8 mouse cellular contexts compared by ENCODE assay signal in genomic region chr2:35906174-35906798, GRCm38 (mm10).
DNase-seq lines count a peak whose midpoint lies in the region; ATAC-seq and TF ChIP-seq lines count a peak whose summit lies in the region.

No protein-coding gene starts in this region.

- 25% methylated on average over 11 of the region's 11 CpGs for WGBS in hindbrain, embryonic 11.5 days
- 10% methylated on average over 11 of the region's 11 CpGs for WGBS in lung, postnatal 0 days

- no peak overlapping the region for H3K4me3 ChIP-seq in hindbrain, embryonic 11.5 days (ENCODE audit: low read depth, low read length)
- no peak overlapping the region for H3K4me3 ChIP-seq in lung, postnatal 0 days (ENCODE audit: low read depth, low read length)

- no peaks in the 10 kb centered on the region for H3K9me3 ChIP-seq in hindbrain, embryonic 11.5 days (ENCODE audit: control insufficient read depth, low read length)
- no peaks in the 10 kb centered on the region for H3K9me3 ChIP-seq in lung, postnatal 0 days (ENCODE audit: low read length)

- ATAC-seq in hindbrain, embryonic 11.5 days (ENCODE audit: low FRiP score), result peak; percentile 47
- peak; percentile 62 for ATAC-seq in lung, postnatal 0 days

- no peaks in the 10 kb centered on the region for H3K4me1 ChIP-seq in hindbrain, embryonic 11.5 days (replicated peaks; ENCODE audit: control insufficient read depth, insufficient read depth, low read length)
- H3K4me1 ChIP-seq in lung, postnatal 0 days (ENCODE audit: insufficient read depth, low read depth, low read length), result no peaks in the 10 kb centered on the region

- peak; percentile 84 for TF ChIP-seq CTCF in lung, postnatal 0 days (IDR thresholded peaks at IDR 0.05)

- peak; percentile 52; the same call in 1 of the 2 replicates for TF ChIP-seq EP300 in lung, postnatal 0 days (IDR thresholded peaks at IDR 0.05)

- no peaks in the 10 kb centered on the region for H3K27me3 ChIP-seq in hindbrain, embryonic 11.5 days (ENCODE audit: control insufficient read depth, insufficient read depth, low read length)
- H3K27me3 ChIP-seq in lung, postnatal 0 days (replicated peaks; ENCODE audit: insufficient read depth, low read length), result no peaks in the 10 kb centered on the region

- H3K9ac ChIP-seq in hindbrain, embryonic 11.5 days (ENCODE audit: low read depth, low read length), result no peak overlapping the region
- H3K9ac ChIP-seq in lung, postnatal 0 days (replicated peaks; ENCODE audit: low read depth), result no peak overlapping the region

- no peak overlapping the region for H3K27ac ChIP-seq in hindbrain, embryonic 11.5 days (ENCODE audit: low read depth, low read length)
- no peak overlapping the region for H3K27ac ChIP-seq in lung, postnatal 0 days (ENCODE audit: low read length)

- peak; percentile 23 for DNase-seq in T-cell, adult 2 months (ENCODE audit: low spot score)
- DNase-seq in cerebellum, adult 9-11 months, result peak; percentile 79
- peak; percentile 49 to 91 for DNase-seq in frontal cortex, adult 2 months (ENCODE audit: extremely low spot score in 1 of 2, low spot score in 1 of 2)
- DNase-seq in hindbrain, embryonic 11.5 days (ENCODE audit: low spot score), result peak; percentile 86
- DNase-seq in layer of hippocampus, adult 8-10 months (ENCODE audit: low spot score in 2 of 2), result peak; percentile 63 to 75
- peak; percentile 91 for DNase-seq in lung, postnatal 0 days (ENCODE audit: low spot score)
- peak; percentile 90 for DNase-seq in retina, postnatal 1 day
- DNase-seq in urinary bladder, postnatal 36 days (ENCODE audit: low spot score in 2 of 2), result peak; percentile 45 to 51

- no peaks in the 10 kb centered on the region for H3K36me3 ChIP-seq in hindbrain, embryonic 11.5 days (ENCODE audit: control insufficient read depth, insufficient read depth, low read length)
- no peaks in the 10 kb centered on the region for H3K36me3 ChIP-seq in lung, postnatal 0 days (ENCODE audit: insufficient read depth, low read length)

- H3K4me2 ChIP-seq in hindbrain, embryonic 11.5 days (replicated peaks; ENCODE audit: low read depth, low read length), result no peak overlapping the region
- no peak overlapping the region for H3K4me2 ChIP-seq in lung, postnatal 0 days (replicated peaks; ENCODE audit: low read depth, low read length)

Comparison
In these comparisons a context has a peak if more than half of its experiments do, and no peak if none do; other contexts are left out.
1. DNase-seq: peak in every context shown above with its lines; median percentile 91 in lung, postnatal 0 days; 90 in retina, postnatal 1 day; 86 in hindbrain, embryonic 11.5 days; 79 in cerebellum, adult 9-11 months; 70 in frontal cortex, adult 2 months; 69 in layer of hippocampus, adult 8-10 months; 48 in urinary bladder, postnatal 36 days; 23 in T-cell, adult 2 months.